Mouse (Mus musculus) adrenal gland, adult (tissue): ENCODE data around the gene Washc4.
"Not testable (repeated sequence)": the region's sequence is repeated elsewhere in the genome, so short reads cannot be mapped to it uniquely, and the experiment has no call there.

Source experiments
- DNase-seq, 2 experiments: peaks; one replicate each; pipeline ENCODE4 v3.0.0; 2022 to 2023; ENCODE audit warnings: low spot score in 1 of 2; ENCODE audit not compliant: inconsistent age in 2 of 2

Gene Washc4

DNA sequence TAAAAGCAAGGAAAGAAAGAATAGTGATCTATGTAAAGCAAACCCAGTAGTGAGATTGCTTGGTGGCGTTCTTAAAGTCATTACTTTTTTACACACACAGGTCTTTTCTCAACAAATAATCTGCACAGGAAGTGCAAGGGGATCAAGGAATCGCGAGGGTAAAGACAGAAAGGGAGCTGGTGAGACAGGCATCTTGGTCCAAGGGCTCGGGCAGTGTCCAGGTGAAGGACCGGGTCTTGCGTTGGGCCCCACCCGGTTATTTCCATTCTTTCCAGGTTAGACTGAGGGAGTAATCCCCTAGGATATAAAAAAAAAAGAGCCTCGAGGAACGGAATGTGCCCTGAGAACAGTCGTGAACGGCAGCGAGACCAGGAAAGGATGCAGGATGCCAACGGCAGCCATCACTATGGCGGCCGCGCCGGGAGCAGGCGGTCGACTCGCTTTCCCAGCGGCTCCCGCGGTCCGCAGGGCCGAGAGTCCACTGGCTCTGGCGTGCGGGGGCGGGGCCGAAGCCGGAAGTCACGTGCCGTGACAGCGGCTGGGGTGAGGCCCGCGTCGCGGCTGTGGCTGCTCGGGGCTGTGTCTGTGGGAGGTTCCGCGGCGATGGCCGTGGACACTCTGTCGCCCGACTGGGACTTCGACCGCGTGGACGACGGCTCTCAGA is at the start of gene Washc4:
Gene Washc4 (plus strand): TSS at position 314 of the 664 bp plus-strand sequence.
- peak; percentile 96 to 98 for DNase-seq

- no peak for DNase-seq
Measured at GRCm38 (mm10) chr10:83497321-83497720, 46.2 kb upstream of the Washc4 start.

DNA sequence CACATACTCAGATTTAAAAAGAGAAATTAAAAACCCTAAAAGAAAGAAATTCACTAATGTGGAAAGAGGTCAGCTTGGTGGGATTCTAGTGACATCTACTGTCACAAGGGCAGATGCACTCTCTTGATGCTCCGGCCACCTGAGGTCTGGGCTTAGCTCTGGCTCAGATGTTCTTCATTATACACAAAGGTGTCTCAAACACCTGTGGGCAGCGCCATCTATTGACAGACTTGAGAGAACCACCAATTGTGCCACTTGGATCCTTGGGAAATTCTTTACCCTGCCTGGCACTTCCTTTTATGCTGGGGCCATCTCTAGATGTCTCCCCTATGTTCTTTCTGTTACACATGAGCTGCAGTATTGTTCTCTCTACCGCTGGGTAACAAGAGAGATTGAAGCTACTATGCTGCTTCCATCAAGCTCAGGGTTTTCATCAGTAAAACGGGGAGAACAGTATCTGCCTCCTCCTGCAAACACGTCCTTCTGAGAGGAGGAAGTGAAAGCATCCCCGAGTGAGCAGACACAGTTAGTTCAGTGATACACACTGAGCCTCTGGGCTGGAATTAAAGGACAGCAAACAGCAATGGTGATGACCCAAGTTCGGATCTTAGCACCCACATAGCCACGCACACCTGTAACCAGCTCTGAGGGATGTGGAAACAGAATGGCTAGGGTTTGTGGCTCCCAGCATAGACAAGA is 34.4 kb upstream of the Washc4 start:
- DNase-seq, result peak in 1 of 2 experiments; percentile 23

DNA sequence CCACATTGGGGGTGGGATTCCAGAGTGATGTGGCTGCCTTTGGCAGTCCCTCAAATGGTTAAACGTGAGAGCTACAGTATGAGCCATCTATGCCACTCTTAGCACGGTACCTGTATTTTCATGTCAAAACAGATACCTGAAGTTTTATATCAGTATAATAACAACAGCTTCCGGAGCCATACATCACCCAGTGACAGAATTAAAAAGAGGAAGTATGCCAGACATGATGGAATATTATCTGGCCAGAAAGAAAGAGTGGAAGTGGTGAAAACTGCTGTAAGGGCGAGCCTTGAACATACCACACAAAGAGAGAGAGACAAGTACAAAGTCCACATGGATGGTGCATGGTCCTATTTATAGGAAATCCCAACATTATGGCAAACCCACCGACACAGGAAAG is 32.2 kb upstream of the Washc4 start:
- no peak for DNase-seq

- DNase-seq, result no peak
Measured at GRCm38 (mm10) chr10:83513736-83514135, 29.8 kb upstream of the Washc4 start.

DNA sequence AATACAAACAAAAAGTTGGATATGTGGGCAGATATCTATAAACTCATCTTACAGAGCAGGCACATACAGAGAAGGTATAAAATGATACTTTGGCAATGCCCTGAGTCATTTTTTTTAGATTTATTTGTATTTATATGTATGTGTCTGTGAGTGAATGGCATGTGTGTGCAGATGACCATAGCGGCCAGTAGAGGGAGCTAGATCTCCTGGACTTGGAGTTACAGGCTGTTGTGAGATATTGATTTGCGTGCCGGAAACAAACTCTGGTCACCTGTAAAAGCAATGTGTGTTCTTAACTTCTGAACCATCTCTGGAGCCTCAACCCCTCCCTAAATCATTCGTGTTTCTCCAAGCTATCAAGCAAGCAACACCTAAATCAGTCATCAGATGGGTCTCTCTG is 22.6 kb upstream of the Washc4 start:
- no peak for DNase-seq

GRCm38 (mm10) chr10:83524238-83524637 is 19.3 kb upstream of the Washc4 start:
- DNase-seq, result not testable (repeated sequence)

DNA sequence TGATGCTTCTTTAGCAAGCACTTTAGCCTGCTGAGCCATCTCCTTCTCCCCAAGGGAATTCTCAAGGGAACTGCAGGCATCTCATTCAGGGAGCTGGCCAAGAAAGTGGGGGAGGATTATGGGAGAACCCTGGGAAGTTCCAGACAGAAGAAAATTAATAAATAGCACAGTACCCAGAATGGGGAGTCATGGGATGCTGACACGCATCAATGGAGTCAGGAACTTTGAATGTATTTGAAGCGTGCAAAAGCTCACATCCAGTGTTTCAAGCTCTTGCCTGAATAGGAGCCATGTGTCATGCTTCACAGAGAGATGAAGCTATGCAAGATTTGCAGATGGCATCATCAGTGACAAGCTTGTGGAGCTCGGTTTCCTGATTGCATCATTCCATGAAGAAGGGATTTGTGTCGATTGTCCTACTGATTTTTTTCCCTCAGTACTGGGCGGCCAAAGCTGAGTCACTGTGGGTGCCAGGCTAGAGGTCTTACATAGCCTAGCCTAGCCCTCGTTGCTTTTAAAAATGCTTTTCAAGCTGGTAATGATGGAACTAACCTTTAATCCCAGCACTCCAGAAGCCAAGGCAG is 13.1 kb upstream of the Washc4 start:
- no peak for DNase-seq

- DNase-seq, result peak; percentile 47 to 86
Measured at GRCm38 (mm10) chr10:83533258-83533909, 10.2 kb upstream of the Washc4 start.

- DNase-seq, result peak; percentile 81 to 90
Measured at GRCm38 (mm10) chr10:83533910-83534283, 9.7 kb upstream of the Washc4 start, which contains the start of gene Aldh1l2. Aldh1l2 (minus strand) TSS chr10:83534140.

DNA sequence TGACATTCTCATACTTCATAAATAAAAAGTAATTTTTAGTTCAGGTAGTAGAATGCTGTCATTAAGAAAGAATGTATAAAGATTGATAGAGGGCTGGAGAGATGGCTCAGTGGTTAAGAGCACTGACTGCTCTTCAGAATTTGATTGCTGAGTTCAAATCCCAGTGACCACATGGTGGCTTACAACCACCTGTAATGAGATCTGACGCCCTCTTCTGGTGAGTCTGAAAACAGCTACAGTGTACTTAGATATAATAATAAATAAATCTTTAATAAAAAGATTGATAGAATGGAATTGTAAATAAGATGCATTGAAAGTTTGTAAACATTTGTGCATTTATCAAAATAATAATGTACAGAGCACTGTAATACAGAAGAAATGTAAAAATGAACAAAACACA is 7.1 kb upstream of the Washc4 start:
- DNase-seq, result no peak

DNA sequence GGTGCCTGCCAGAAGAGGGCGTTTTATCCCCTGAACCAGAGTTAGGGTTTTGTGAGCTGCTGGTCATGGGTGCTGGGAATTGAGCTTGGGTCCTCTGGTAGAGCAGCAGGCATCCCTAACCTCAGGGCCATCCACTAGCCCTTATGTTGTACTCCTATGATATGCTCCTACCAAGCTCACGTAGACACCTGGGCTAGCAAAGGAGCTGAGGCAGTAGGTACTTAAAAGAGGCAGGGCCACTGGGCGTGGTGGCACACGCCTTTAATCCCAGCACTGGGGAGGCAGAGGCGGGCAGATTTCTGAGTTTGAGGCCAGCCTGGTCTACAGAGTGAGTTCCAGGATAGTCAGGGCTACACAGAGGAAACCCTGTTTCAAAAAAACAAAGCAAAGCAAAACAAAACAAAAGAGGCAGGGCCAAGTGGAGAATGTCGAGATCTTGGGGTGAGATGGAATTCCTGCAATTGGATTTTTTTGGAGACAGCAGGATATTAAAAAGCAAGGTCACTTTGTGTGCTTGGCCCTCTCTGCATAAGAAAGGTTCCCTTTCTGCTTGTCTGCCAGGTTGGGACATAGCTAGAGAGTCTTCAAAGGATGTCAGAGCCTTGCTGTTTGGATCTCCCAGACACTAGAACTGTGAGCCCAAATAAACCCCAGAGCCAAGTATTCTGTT is 4.1 kb upstream of the Washc4 start:
- no peak for DNase-seq

DNA sequence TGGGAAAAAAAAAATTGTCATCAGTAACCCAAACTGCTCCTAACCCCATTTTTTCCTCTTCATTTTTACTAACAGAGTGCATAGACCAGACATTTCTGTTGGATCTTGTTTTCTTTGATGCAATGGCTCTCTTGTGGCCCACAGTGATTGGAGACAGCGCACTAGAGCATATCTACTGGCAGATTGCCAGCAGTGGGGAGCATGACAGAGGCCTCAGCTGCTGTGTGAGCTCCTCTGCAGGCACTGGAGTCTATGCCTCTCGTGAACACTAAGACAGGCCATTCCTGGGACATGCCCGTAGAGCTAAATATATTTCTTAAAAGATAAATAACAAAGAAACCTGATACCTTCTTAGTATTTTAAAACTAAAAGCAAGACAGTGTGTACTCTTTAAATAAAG is 3.5 kb upstream of the Washc4 start:
- DNase-seq, result no peak

- DNase-seq, result no peak
Measured at GRCm38 (mm10) chr10:83542241-83542640, 1.3 kb upstream of the Washc4 start.

- DNase-seq, result no peak
Measured at GRCm38 (mm10) chr10:83544103-83544479, 539 bp downstream of the Washc4 start.

GRCm38 (mm10) chr10:83545341-83545740 is 1.8 kb downstream of the Washc4 start:
- no peak for DNase-seq

DNA sequence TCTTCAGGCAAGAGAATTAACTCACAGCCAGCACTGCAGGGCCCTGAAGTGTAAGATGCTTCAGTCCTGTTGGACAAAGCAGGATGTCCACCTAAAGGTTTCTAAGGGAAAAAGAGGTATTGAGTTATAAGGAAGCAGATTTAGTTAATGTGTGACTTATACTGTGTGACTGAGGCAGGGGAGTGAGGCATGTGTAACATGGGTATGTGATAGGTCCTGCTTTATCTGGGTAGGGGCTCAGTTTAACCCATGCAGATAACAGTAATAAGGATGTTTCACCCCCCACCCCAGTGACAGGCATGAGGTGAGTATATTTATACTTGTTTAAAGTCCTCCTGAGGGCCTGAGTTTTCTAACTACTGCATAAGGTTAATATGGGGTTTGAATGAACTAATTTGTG is 19.5 kb downstream of the Washc4 start:
- DNase-seq, result no peak

DNA sequence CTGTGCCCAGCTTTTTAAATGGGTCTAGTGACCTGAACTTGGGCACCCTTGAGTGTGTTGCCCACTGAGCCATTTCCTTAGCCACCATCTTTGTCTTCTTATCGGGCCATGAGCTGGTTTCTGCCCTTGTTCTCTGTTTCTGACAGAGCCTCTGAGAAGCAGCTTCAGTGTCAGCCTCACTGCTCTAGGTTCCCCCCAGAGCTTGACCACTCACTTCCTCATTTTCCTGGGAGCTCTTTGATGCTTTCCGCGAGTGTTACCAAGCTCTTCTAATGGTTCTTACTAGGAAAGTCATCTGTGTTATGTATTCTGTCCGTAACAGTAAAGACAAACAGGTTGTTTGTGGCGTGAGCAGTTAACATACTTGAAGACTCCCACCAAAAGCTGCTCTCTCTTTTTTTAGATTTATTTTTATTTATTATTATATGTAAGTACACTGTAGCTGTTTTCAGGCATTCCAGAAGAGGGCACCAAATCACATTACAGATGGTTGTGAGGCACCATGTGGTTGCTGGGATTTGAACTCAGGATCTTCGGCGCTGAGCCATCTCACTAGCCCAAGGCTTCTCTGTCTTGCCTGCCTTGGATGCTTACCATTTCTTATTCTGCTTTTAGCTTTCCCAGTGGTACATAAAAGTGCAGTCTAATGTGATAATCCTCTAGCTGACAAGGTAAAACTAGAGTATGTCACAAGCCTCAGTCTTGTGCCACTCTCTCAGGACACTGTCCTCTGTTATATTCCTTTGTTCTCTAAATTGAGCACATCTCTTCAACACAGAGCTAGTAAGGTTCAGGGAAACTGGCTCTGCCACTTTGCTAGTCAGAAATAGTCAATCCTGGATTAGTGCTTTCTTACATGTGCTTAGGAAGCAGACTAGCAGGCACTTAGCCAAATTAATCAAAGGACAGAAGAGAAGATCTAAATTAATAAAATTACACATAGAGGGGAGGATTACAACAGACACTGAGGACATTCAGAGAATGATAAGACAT is 22.2 kb downstream of the Washc4 start:
- DNase-seq, result no peak

GRCm38 (mm10) chr10:83590801-83591200 is 47.2 kb downstream of the Washc4 start:
- DNase-seq, result no peak

DNA sequence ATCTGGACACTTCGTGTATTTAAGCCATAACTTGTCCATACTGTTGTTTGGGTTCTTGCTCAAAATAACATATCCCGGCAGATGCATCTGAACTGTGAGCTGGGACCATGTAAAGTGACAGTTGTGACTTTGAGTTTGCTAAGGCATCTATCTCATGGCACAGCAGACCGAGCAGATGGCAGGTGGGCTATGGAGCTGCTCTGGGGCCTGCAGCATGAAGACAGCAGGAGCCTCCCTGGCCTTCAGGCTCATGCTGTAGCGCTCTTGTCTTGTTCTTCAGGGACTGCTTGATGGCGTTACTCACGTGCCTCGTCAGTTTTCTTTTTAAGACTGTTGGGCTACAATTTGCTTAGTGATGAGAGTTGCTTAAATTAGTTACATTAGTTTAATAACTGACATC is 49.1 kb downstream of the Washc4 start:
- DNase-seq, result no peak
